Mouse (Mus musculus): Measurements from ENCODE around the gene Ptcd3.

- TF ChIP-seq CTCF (IDR thresholded peaks at IDR 0.05; ENCODE audit: low read depth, low read length) (no peak), EP300 (IDR thresholded peaks at IDR 0.05; ENCODE audit: insufficient read depth, low read depth, low read length) (no peak), POLR2A (IDR thresholded peaks at IDR 0.05; ENCODE audit: insufficient read depth, low read length) (no peak)
These were observed 21.5 kb upstream of the Ptcd3 start for GRCm38 (mm10) chr6:71930053-71930452.

Data from ES-Bruce4 (cell line).